Mouse (Mus musculus) retina, adult 2 months (tissue): ENCODE measurements around the gene Oosp3.

Experiments
- DNase-seq: peaks from one replicate; pipeline ENCODE4 v3.0.0-alpha.2; 2012; ENCODE audit warnings: low read depth, low spot score

Oosp3 gene

GRCm38 (mm10) chr19:11696755-11697154 lies at the start of gene Oosp3:
Gene Oosp3, plus strand, starts transcription at chr19:11697055.
- no peak for DNase-seq

GRCm38 (mm10) chr19:11649564-11649963 lies 47.3 kb upstream of the Oosp3 start:
- DNase-seq: no peak

- no peak for DNase-seq
Measured at GRCm38 (mm10) chr19:11659142-11659541, 37.7 kb upstream of the Oosp3 start.

GRCm38 (mm10) chr19:11660459-11660858 lies 36.4 kb upstream of the Oosp3 start, which contains the start of gene Oosp2:
Gene Oosp2, minus strand, starts transcription at chr19:11660559.
- DNase-seq: no peak

GRCm38 (mm10) chr19:11661562-11661961 lies 35.3 kb upstream of the Oosp3 start:
- DNase-seq: no peak

GRCm38 (mm10) chr19:11690839-11691238 lies 6.0 kb upstream of the Oosp3 start, which contains the start of gene Oosp1:
Gene Oosp1, minus strand, starts transcription at chr19:11691150.
- DNase-seq: no peak

GRCm38 (mm10) chr19:11691454-11691853 lies 5.4 kb upstream of the Oosp3 start:
- DNase-seq: no peak

- DNase-seq: no peak
Measured at GRCm38 (mm10) chr19:11698342-11698741, 1.5 kb downstream of the Oosp3 start.

- DNase-seq: no peak
Measured at GRCm38 (mm10) chr19:11712451-11712850, 15.6 kb downstream of the Oosp3 start.

GRCm38 (mm10) chr19:11720071-11720470 lies 23.2 kb downstream of the Oosp3 start:
- DNase-seq: no peak

GRCm38 (mm10) chr19:11723870-11724269 lies 27.0 kb downstream of the Oosp3 start:
- no peak for DNase-seq

- no peak for DNase-seq
Measured at GRCm38 (mm10) chr19:11724275-11724674, 27.4 kb downstream of the Oosp3 start.

GRCm38 (mm10) chr19:11725915-11726314 lies 29.1 kb downstream of the Oosp3 start:
- no peak for DNase-seq

GRCm38 (mm10) chr19:11727304-11727703 lies 30.4 kb downstream of the Oosp3 start:
- DNase-seq: no peak

- DNase-seq: no peak
Measured at GRCm38 (mm10) chr19:11730278-11730677, 33.4 kb downstream of the Oosp3 start.

- DNase-seq: no peak
Measured at GRCm38 (mm10) chr19:11736455-11736854, 39.6 kb downstream of the Oosp3 start.

GRCm38 (mm10) chr19:11745680-11746079 lies 48.8 kb downstream of the Oosp3 start:
- DNase-seq: no peak

GRCm38 (mm10) chr19:11747298-11747697 lies 50.4 kb downstream of the Oosp3 start, which contains the start of gene Gif:
Gene Gif, plus strand, starts transcription at chr19:11747554.
- DNase-seq: no peak
